Mouse (Mus musculus): ENCODE measurements around the gene Krtap5-5. TPM values are rescaled to one million over a fixed set of nuclear protein-coding genes. Genes with fewer than 3 reads are reported as not detected.
"Not testable (repeated sequence)": the region's sequence is repeated elsewhere in the genome, so short reads cannot be mapped to it uniquely, and the experiment has no call there.

Gene Krtap5-5
- polyA plus RNA-seq (2012; rRNA removed): not detected in 2 replicates

DNA sequence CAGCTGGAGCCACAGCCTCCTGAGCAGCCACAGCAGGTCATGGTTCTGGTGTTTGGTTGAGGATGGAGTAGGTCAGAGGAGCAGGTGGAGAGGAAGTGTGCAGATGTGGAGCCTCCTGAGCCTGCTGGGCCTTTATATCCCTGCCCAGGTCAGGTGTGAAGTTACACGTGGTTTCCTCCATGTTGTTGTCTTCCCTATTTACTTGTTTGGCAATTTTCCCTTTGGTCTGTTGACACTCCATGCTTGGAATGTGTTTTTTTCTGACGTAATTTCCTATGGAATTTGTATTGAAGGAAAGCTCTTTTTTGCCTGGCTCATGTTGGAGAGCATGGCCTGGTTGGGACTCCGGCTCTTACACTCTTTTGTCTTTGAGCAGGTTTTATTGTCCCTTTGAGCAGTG is at the start of gene Krtap5-5:
Gene Krtap5-5, minus strand, starts transcription at position 101 of the 400 bp plus-strand sequence.
- not testable (repeated sequence) for DNase-seq; H3K27ac ChIP-seq (ENCODE audit: insufficient read depth, low read depth, low read length)
- 28% methylated on average over 3 of the region's 3 CpGs for WGBS

DNA sequence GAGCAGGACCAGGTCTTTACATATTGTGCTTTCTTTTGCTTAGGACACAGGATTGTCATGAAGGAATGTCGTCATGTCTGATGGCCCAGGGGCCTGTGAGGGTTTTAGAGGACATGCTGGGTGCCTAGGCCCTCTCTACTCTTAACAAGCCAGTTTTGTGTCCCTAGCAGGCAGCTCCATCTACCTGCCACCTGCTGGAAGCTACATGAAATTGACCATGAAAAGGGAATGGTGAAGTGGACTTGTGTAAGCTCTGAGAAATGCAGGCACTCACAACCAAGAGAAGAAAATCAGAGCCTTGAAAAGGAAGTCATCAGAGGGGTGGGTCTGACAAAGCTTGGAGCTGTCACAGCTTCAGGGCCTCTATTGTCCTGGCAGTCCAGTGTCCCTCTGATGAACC is 49.5 kb upstream of the Krtap5-5 start:
- H3K27ac ChIP-seq (ENCODE audit: insufficient read depth, low read depth, low read length); H3K4me1 ChIP-seq (ENCODE audit: control insufficient read depth, insufficient read depth, low read length); DNase-seq; H3K4me3 ChIP-seq (ENCODE audit: insufficient read depth, low read depth, low read length); H3K36me3 ChIP-seq (ENCODE audit: control insufficient read depth, insufficient read depth, low read length); H3K27me3 ChIP-seq (replicated peaks; ENCODE audit: control insufficient read depth, insufficient read depth, low read length): not testable (repeated sequence)
- 89% methylated on average over 1 of the region's 1 CpGs for WGBS

More for the DNA sequence above, at the start of gene Krtap5-5:
- not testable (repeated sequence) for H3K27me3 ChIP-seq (replicated peaks; ENCODE audit: control insufficient read depth, insufficient read depth, low read length); H3K36me3 ChIP-seq (ENCODE audit: control insufficient read depth, insufficient read depth, low read length); H3K4me3 ChIP-seq (ENCODE audit: insufficient read depth, low read depth, low read length); H3K4me1 ChIP-seq (ENCODE audit: control insufficient read depth, insufficient read depth, low read length)

DNA sequence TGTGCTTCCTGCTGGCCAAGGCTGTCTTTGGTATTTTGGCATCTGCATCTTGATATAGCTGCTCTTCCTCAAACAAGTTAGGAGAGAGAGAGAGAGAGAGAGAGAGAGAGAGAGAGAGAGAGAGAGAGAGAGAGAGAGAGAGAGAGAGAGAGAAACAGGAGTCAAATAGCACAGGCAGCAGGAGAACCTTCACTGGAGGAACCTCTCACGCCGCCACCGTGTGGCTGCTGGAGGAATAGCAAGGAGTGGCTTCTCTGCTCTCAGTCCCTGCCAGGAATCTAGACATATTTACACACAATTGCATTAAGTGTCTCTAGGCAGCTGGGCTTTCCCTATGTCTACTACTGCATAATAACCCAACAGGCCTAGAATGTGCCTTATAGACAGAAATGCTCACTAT is 48.4 kb upstream of the Krtap5-5 start:
- peak; percentile 66 for DNase-seq
- not testable (repeated sequence) for H3K27me3 ChIP-seq (replicated peaks; ENCODE audit: control insufficient read depth, insufficient read depth, low read length); H3K4me3 ChIP-seq (ENCODE audit: insufficient read depth, low read depth, low read length); H3K36me3 ChIP-seq (ENCODE audit: control insufficient read depth, insufficient read depth, low read length); H3K27ac ChIP-seq (ENCODE audit: insufficient read depth, low read depth, low read length); H3K4me1 ChIP-seq (ENCODE audit: control insufficient read depth, insufficient read depth, low read length)
- TF ChIP-seq CTCF (conservative IDR thresholded peaks at IDR 0.05; ENCODE audit: insufficient read depth, insufficient read length, low read depth, low read length): peak; percentile 58
- 0% methylated on average over 3 of the region's 3 CpGs for WGBS

DNA sequence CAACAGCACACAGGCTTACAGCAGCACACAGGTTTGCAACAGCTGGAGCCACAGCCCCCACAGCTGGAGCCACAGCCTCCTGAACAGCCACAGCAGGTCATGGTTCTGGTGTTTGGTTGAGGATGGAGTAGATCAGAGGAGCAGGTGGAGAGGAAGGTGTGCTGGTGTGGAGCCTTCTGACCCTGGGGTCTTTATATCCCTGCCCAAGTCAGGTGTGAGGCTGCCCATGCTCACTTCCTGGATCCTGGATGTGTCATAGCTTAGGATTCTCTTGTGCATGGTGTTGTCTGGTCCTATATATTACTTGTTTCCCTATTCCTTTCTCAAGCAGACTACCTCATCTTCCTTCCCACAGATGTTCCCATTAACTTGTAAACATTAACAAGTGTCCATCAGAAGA is 44.5 kb upstream of the Krtap5-5 start, which contains the start of gene Gm4559:
Gene Gm4559, minus strand, starts transcription at position 101 of the 400 bp plus-strand sequence.
- not testable (repeated sequence) for H3K4me1 ChIP-seq (ENCODE audit: control insufficient read depth, insufficient read depth, low read length); H3K27me3 ChIP-seq (replicated peaks; ENCODE audit: control insufficient read depth, insufficient read depth, low read length); H3K27ac ChIP-seq (ENCODE audit: insufficient read depth, low read depth, low read length); H3K4me3 ChIP-seq (ENCODE audit: insufficient read depth, low read depth, low read length); DNase-seq; H3K36me3 ChIP-seq (ENCODE audit: control insufficient read depth, insufficient read depth, low read length)

DNA sequence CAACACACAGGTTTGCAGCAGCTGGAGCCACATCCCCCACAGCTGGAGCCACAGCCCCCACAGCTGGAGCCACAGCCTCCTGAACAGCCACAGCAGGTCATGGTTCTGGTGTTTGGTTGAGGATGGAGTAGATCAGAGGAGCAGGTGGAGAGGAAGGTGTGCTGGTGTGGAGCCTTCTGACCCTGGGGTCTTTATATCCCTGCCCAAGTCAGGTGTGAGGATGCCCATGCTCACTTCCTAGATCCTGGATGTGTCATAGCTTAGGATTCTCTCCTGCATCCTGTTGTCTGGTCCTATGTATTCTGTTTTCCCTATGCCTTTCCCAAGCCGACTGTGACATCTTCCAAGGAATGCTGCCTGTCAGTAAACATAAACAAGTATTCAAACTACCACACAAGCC is 28.5 kb upstream of the Krtap5-5 start, which contains the start of gene Gm2431:
Gene Gm2431, minus strand, starts transcription at position 101 of the 400 bp plus-strand sequence.
- DNase-seq; H3K27me3 ChIP-seq (replicated peaks; ENCODE audit: control insufficient read depth, insufficient read depth, low read length); H3K4me3 ChIP-seq (ENCODE audit: insufficient read depth, low read depth, low read length); H3K27ac ChIP-seq (ENCODE audit: insufficient read depth, low read depth, low read length); H3K4me1 ChIP-seq (ENCODE audit: control insufficient read depth, insufficient read depth, low read length); H3K36me3 ChIP-seq (ENCODE audit: control insufficient read depth, insufficient read depth, low read length): not testable (repeated sequence)
- 58% methylated on average over 1 of the region's 1 CpGs for WGBS

DNA sequence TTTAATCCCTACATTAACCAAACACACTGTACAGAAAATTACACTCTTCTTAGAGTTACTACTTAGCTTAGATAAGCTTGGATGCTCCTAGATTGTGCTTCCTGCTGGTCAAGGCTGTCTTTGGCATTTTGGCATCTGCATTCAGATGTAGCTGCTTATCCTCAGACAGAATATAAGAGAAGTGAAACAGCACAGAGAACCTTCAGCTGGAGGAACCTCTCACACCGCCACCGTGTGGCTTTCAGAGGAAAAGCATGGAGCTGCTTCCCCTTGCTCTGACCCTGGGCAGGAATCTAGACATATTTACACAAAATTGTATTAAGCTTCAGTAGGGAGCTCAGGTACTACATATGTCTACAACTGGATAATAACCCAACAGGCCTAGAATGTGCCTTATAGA is 25.7 kb upstream of the Krtap5-5 start:
- Histone ChIP-seq H3K27ac (ENCODE audit: insufficient read depth, low read depth, low read length) (no peak overlapping the region), H3K27me3 (replicated peaks; ENCODE audit: control insufficient read depth, insufficient read depth, low read length) (no peaks in the 10 kb centered on the region), H3K4me3 (ENCODE audit: insufficient read depth, low read depth, low read length) (no peak overlapping the region), H3K36me3 (ENCODE audit: control insufficient read depth, insufficient read depth, low read length) (no peaks in the 10 kb centered on the region), H3K4me1 (ENCODE audit: control insufficient read depth, insufficient read depth, low read length) (no peaks in the 10 kb centered on the region)
- no peak for TF ChIP-seq POLR2A (IDR thresholded peaks at IDR 0.05; ENCODE audit: low read depth, low read length)
- TF ChIP-seq CTCF (conservative IDR thresholded peaks at IDR 0.05; ENCODE audit: insufficient read depth, insufficient read length, low read depth, low read length): peak; percentile 72
- DNase-seq: peak; percentile 19
- 1% methylated on average over 2 of the region's 2 CpGs for WGBS

DNA sequence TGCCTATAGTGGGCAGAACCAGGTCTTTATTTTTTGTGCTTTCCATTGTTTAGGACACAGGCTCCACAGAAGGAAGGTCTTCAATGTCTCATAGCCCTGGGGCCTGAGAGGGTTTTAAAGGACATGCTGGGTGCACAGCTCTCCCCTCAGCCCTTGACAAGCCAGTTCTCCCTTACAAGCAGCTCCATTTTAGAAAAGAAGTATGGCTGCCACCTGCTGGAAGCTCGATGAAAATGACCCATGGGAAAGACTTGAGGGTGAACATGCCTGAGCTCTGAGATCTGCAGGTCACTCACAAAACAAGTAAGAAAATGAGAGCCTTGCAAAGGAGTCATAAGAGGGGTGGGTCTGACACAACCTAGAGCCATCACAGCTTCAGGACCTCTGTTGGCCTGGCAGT is 20.1 kb upstream of the Krtap5-5 start:
- H3K4me3 ChIP-seq (ENCODE audit: insufficient read depth, low read depth, low read length): no peak overlapping the region
- 0% methylated on average over 1 of the region's 1 CpGs for WGBS
- no peak overlapping the region for H3K27ac ChIP-seq (ENCODE audit: insufficient read depth, low read depth, low read length)
- H3K27me3 ChIP-seq (replicated peaks; ENCODE audit: control insufficient read depth, insufficient read depth, low read length): no peaks in the 10 kb centered on the region
- peak; percentile 50 for TF ChIP-seq CTCF (conservative IDR thresholded peaks at IDR 0.05; ENCODE audit: insufficient read depth, insufficient read length, low read depth, low read length)
- no peak for TF ChIP-seq POLR2A (IDR thresholded peaks at IDR 0.05; ENCODE audit: low read depth, low read length)
- H3K4me1 ChIP-seq (ENCODE audit: control insufficient read depth, insufficient read depth, low read length): no peaks in the 10 kb centered on the region
- DNase-seq: peak; percentile 28
- H3K36me3 ChIP-seq (ENCODE audit: control insufficient read depth, insufficient read depth, low read length): no peaks in the 10 kb centered on the region

DNA sequence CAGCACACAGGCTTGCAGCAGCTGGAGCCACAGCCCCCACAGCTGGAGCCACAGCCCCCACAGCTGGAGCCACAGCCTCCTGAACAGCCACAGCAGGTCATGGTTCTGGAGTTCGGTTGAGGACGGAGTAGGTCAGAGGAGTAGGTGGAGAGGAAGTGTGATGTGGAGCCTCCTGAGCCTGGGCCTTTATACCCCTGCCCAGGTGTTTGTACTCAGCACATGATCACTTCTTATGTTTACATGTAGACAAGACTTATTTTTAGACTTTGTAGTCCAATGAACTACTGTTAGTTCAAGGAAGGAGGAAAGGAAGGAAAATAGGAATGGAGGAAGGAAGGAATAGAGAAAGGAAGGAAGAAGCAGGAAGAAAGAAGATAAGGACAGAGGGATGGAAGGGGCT is 11.2 kb upstream of the Krtap5-5 start, which contains the start of gene Gm40460:
Gene Gm40460, minus strand, starts transcription at position 101 of the 400 bp plus-strand sequence.
- no peaks in the 10 kb centered on the region for H3K27me3 ChIP-seq (replicated peaks; ENCODE audit: control insufficient read depth, insufficient read depth, low read length)
- H3K4me3 ChIP-seq (ENCODE audit: insufficient read depth, low read depth, low read length): no peak within 1 kb of the TSS
- no peaks in the 10 kb centered on the region for H3K4me1 ChIP-seq (ENCODE audit: control insufficient read depth, insufficient read depth, low read length)
- no peak for DNase-seq
- TF ChIP-seq POLR2A (IDR thresholded peaks at IDR 0.05; ENCODE audit: low read depth, low read length): no peak
- TF ChIP-seq CTCF (conservative IDR thresholded peaks at IDR 0.05; ENCODE audit: insufficient read depth, insufficient read length, low read depth, low read length): no peak
- 21% methylated on average over 2 of the region's 2 CpGs for WGBS
- no peaks in the 10 kb centered on the region for H3K36me3 ChIP-seq (ENCODE audit: control insufficient read depth, insufficient read depth, low read length)
- H3K27ac ChIP-seq (ENCODE audit: insufficient read depth, low read depth, low read length): no peak within 1 kb of the TSS
